Mouse (Mus musculus) small intestine, adult 10 weeks (tissue): ENCODE data around the gene Glipr1l2. TPM values are rescaled to one million over a fixed set of nuclear protein-coding genes. Genes with fewer than 3 reads are reported as not detected.

Source experiments
- polyA plus RNA-seq: library from polyadenylated mRNA; stranded (reverse); fragments of 350-450 nt; fragmentation: Illumina TruSeq; extraction: RNeasy Lipid Tissue Mini Kit (QIAGEN cat#74804); gene quantifications from one replicate; pipeline ENCODE4 v1.2.3, GENCODE M21; 2014; ENCODE audit warnings: low replicate concordance

Glipr1l2 gene
- not detected for polyA plus RNA-seq

GRCm38 (mm10) chr10:112083157-112083556 lies at the start of gene Glipr1l2:
TSS of gene Glipr1l2 (plus strand) at chr10:112083354.

DNA sequence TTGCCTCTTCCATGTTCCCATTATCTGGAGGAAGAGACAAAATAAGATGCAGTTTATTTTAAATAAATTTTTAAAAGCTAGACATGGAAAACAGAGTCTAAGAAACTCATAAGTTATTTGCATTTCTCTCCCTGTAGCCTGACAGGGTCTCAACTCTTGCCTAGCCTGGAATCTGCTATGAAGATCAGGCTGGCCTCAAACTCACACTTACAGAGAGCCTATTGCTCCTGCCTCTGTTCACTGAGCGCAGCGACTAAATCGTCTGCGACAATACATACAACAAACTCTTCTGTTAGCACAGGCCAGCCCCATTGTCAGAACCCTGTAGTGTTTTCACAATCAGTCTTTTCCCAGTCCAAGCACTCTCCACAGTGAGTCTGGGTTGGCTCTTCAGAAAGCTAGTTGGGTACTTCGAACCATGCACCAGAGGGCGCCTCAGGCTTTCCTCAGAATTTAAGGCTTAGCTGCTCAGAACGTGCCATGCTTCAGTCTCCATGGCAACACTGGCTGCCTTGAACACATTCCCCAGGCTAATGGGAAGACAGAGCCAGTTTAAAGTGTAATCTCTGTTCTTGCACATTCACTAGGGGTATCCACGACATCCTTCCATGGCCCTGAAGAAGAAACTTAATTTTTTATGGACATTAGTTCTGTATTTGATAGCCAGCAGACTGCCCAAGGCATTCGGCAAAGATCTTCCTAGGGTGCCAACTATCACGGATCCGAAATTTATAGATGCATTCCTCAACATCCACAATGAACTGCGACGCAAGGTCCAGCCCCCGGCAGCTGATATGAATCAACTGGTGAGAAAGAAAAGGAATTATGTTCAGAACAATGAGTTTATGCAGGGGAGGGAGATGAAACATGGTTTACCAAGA lies 23.2 kb upstream of the Glipr1l2 start, which contains the start of gene Glipr1l1:
Gene Glipr1l1, plus strand, starts transcription at position 488 of the 881 bp plus-strand sequence.

Other genes starting within 250 kb of the Glipr1l2 start
- 32.1 TPM for gene Krr1, start 110.7 kb upstream of the Glipr1l2 start, polyA plus RNA-seq
- gene Glipr1, start 80.7 kb upstream of the Glipr1l2 start, polyA plus RNA-seq, result 28.5 TPM
- not detected for gene Glipr1l1, start 23.2 kb upstream of the Glipr1l2 start, polyA plus RNA-seq
- not detected for gene Glipr1l3, start 77.0 kb downstream of the Glipr1l2 start, polyA plus RNA-seq
- gene Caps2, start 80.3 kb downstream of the Glipr1l2 start, polyA plus RNA-seq, result 0.15 TPM
- gene Kcnc2, start 187.8 kb downstream of the Glipr1l2 start, polyA plus RNA-seq, result 0.52 TPM